In genomic region chr11:116029086-116029865, GRCm38 (mm10) we compare ENCODE assay signal across 8 mouse cellular contexts. TPM values are rescaled to one million over a fixed set of nuclear protein-coding genes. Genes with fewer than 3 reads are reported as not detected.
A peak's percentile ranks its signal among the peaks of the same experiment; 100 is the strongest.
DNase-seq lines count a peak whose midpoint lies in the region; ATAC-seq and TF ChIP-seq lines count a peak whose summit lies in the region.

No protein-coding gene starts in this region.

- peak overlapping the region; percentile 71 for H3K4me2 ChIP-seq in heart, embryonic 15.5 days
- peak overlapping the region; percentile 58 for H3K4me2 ChIP-seq in hindbrain, embryonic 13.5 days
- peak overlapping the region; percentile 50 for H3K4me2 ChIP-seq in midbrain, embryonic 12.5 days (replicated peaks)

- peak overlapping the region; percentile 89 for H3K4me3 ChIP-seq in heart, embryonic 15.5 days
- peak overlapping the region; percentile 64 for H3K4me3 ChIP-seq in bone marrow, adult 2 months (replicated peaks; ENCODE audit: control insufficient read depth, low read depth, low read length)
- peak overlapping the region; percentile 65 for H3K4me3 ChIP-seq in hindbrain, embryonic 13.5 days
- H3K4me3 ChIP-seq in midbrain, embryonic 12.5 days: peak overlapping the region; percentile 75
- H3K4me3 ChIP-seq in thymus, adult 2 months (ENCODE audit: control insufficient read depth, insufficient read depth, low read length): no peak overlapping the region

- TF ChIP-seq CTCF in bone marrow, adult 2 months (IDR thresholded peaks at IDR 0.05; ENCODE audit: control insufficient read depth, insufficient read depth, low read length): no peak
- no peak for TF ChIP-seq CTCF in thymus, adult 2 months (IDR thresholded peaks at IDR 0.05; ENCODE audit: borderline replicate concordance, control insufficient read depth, extremely low read depth, insufficient read depth, low read length, poor library complexity)

- intact Hi-C loops in heart, postnatal 14 days (cut with DNase I): no loop called here

- 73% methylated on average over 6 of the region's 6 CpGs for WGBS in heart, embryonic 15.5 days
- WGBS in bone marrow, adult 2 months: 64% methylated on average over 6 of the region's 6 CpGs
- WGBS in hindbrain, embryonic 13.5 days: 84% methylated on average over 6 of the region's 6 CpGs
- WGBS in midbrain, embryonic 12.5 days: 80% methylated on average over 6 of the region's 6 CpGs
- 82% methylated on average over 6 of the region's 6 CpGs for WGBS in thymus, adult 2 months

- no peak for DNase-seq in heart, postnatal 14 days
- no peak for DNase-seq in thymus, adult 2 months
- DNase-seq in gastrocnemius, adult 18-20 months (ENCODE audit: low spot score): no peak
- no peak for DNase-seq in thymus, adult 18-20 months

- peak overlapping the region; percentile 100; the same call in 1 of the 2 replicates for H3K27ac ChIP-seq in heart, embryonic 15.5 days
- H3K27ac ChIP-seq in bone marrow, adult 2 months (ENCODE audit: control insufficient read depth, insufficient read depth, low read depth, low read length, poor library complexity): no peak overlapping the region
- H3K27ac ChIP-seq in hindbrain, embryonic 13.5 days: peak overlapping the region; percentile 100
- H3K27ac ChIP-seq in midbrain, embryonic 12.5 days (replicated peaks): no peak overlapping the region
- no peak overlapping the region for H3K27ac ChIP-seq in thymus, adult 2 months (ENCODE audit: control insufficient read depth, insufficient read depth, low read length)

- no peak for TF ChIP-seq POLR2A in bone marrow, adult 2 months (IDR thresholded peaks at IDR 0.05; ENCODE audit: borderline replicate concordance, control insufficient read depth, low read depth, low read length)
- TF ChIP-seq POLR2A in thymus, adult 2 months (IDR thresholded peaks at IDR 0.05; ENCODE audit: control insufficient read depth, extremely low read depth, insufficient read depth, low read length, poor library complexity): no peak

- 0 out of 2 replicates have a peak, but pooled peaks cover 5% of the 10 kb centered on the region for H3K36me3 ChIP-seq in heart, embryonic 15.5 days
- no peaks in the 10 kb centered on the region for H3K36me3 ChIP-seq in hindbrain, embryonic 13.5 days
- no peaks in the 10 kb centered on the region for H3K36me3 ChIP-seq in midbrain, embryonic 12.5 days
- no peaks in the 10 kb centered on the region for H3K36me3 ChIP-seq in thymus, adult 2 months (ENCODE audit: control insufficient read depth, insufficient read depth, low read length)

- H3K4me1 ChIP-seq in heart, embryonic 15.5 days (replicated peaks): peaks cover 24% of the 10 kb centered on the region
- peaks cover 4% of the 10 kb centered on the region for H3K4me1 ChIP-seq in bone marrow, adult 2 months (ENCODE audit: control insufficient read depth, insufficient read depth, low read length)
- H3K4me1 ChIP-seq in hindbrain, embryonic 13.5 days (replicated peaks): peaks cover 27% of the 10 kb centered on the region
- peaks cover 21% of the 10 kb centered on the region for H3K4me1 ChIP-seq in midbrain, embryonic 12.5 days
- H3K4me1 ChIP-seq in thymus, adult 2 months (replicated peaks; ENCODE audit: control insufficient read depth, insufficient read depth, low read length): peaks cover 8% of the 10 kb centered on the region

- 0 out of 2 replicates have a peak overlapping the region, but pooled peaks have one; percentile 45 for H3K9ac ChIP-seq in heart, embryonic 15.5 days
- H3K9ac ChIP-seq in hindbrain, embryonic 13.5 days: peak overlapping the region; percentile 94
- peak overlapping the region; percentile 92; the same call in 1 of the 2 replicates for H3K9ac ChIP-seq in midbrain, embryonic 12.5 days (replicated peaks)

- H3K27me3 ChIP-seq in heart, embryonic 15.5 days: no peaks in the 10 kb centered on the region
- no peaks in the 10 kb centered on the region for H3K27me3 ChIP-seq in hindbrain, embryonic 13.5 days
- no peaks in the 10 kb centered on the region for H3K27me3 ChIP-seq in midbrain, embryonic 12.5 days
- H3K27me3 ChIP-seq in thymus, adult 2 months (ENCODE audit: control insufficient read depth, insufficient read depth, low read length): no peaks in the 10 kb centered on the region

- no peak for ATAC-seq in heart, embryonic 15.5 days (replicated peaks; ENCODE audit: insufficient number of reproducible peaks, insufficient read depth, low FRiP score, low read depth)
- no peak for ATAC-seq in hindbrain, embryonic 13.5 days (ENCODE audit: low FRiP score)
- no peak for ATAC-seq in midbrain, embryonic 12.5 days (ENCODE audit: low FRiP score, low read depth)

- H3K9me3 ChIP-seq in heart, embryonic 15.5 days (replicated peaks): no peaks in the 10 kb centered on the region
- H3K9me3 ChIP-seq in hindbrain, embryonic 13.5 days: no peaks in the 10 kb centered on the region
- H3K9me3 ChIP-seq in midbrain, embryonic 12.5 days: no peaks in the 10 kb centered on the region

RNA-seq across cellular contexts. Expression of gene Unk, which starts 0.8 kb away (rescaled TPM):
- 19.5 and 27.3 TPM in 2 replicates for polyA plus RNA-seq in heart, embryonic 15.5 days (2015; fragmentation: Nextera tagmentation; extraction: Ambion mirVana)
- 10 to 100 TPM; 12.2 to 12.9 TPM for total RNA-seq in heart, postnatal 14 days (2021)
- 11.8 and 43.0 TPM in 2 replicates for polyA plus RNA-seq in bone marrow, adult 2 months (2011; ENCODE audit: insufficient read depth, insufficient read length, low replicate concordance, missing spikeins)
- polyA plus RNA-seq in hindbrain, embryonic 13.5 days (2015; fragmentation: Nextera tagmentation; extraction: Ambion mirVana): 33.8 and 37.1 TPM in 2 replicates
- polyA plus RNA-seq in midbrain, embryonic 12.5 days (2016; fragmentation: Nextera tagmentation; extraction: Ambion mirVana): 50.3 and 51.5 TPM in 2 replicates
- 121 and 123 TPM in 2 replicates for polyA plus RNA-seq in thymus, adult 2 months (2012; rRNA removed)
- 1 to 10 TPM; 5.1 to 7.5 TPM for total RNA-seq in gastrocnemius, adult 18-20 months (2021)

RNA-seq across cellular contexts. Expression of gene H3f3b, which starts 1.5 kb away (rescaled TPM):
- polyA plus RNA-seq in heart, embryonic 15.5 days (2015; fragmentation: Nextera tagmentation; extraction: Ambion mirVana): 648 and 727 TPM in 2 replicates
- total RNA-seq in heart, postnatal 14 days (2021): 100 to 1,000 TPM; 184 to 193 TPM
- 386 and 402 TPM in 2 replicates for polyA plus RNA-seq in bone marrow, adult 2 months (2011; ENCODE audit: insufficient read depth, insufficient read length, low replicate concordance, missing spikeins)
- polyA plus RNA-seq in hindbrain, embryonic 13.5 days (2015; fragmentation: Nextera tagmentation; extraction: Ambion mirVana): 2,444 and 2,571 TPM in 2 replicates
- 2,249 and 2,254 TPM in 2 replicates for polyA plus RNA-seq in midbrain, embryonic 12.5 days (2016; fragmentation: Nextera tagmentation; extraction: Ambion mirVana)
- polyA plus RNA-seq in thymus, adult 2 months (2012; rRNA removed): 484 and 567 TPM in 2 replicates
- total RNA-seq in gastrocnemius, adult 18-20 months (2021): 10 to 100 TPM; 49.1 to 71.3 TPM

RNA-seq across cellular contexts. Expression of gene Galk1, which starts 16.8 kb away (rescaled TPM):
- 120 and 147 TPM in 2 replicates for polyA plus RNA-seq in heart, embryonic 15.5 days (2015; fragmentation: Nextera tagmentation; extraction: Ambion mirVana)
- 10 to 100 TPM; 18.6 to 19.3 TPM for total RNA-seq in heart, postnatal 14 days (2021)
- 16.7 and 27.0 TPM in 2 replicates for polyA plus RNA-seq in bone marrow, adult 2 months (2011; ENCODE audit: insufficient read depth, insufficient read length, low replicate concordance, missing spikeins)
- 64.3 and 65.5 TPM in 2 replicates for polyA plus RNA-seq in hindbrain, embryonic 13.5 days (2015; fragmentation: Nextera tagmentation; extraction: Ambion mirVana)
- polyA plus RNA-seq in midbrain, embryonic 12.5 days (2016; fragmentation: Nextera tagmentation; extraction: Ambion mirVana): 75.3 and 92.6 TPM in 2 replicates
- polyA plus RNA-seq in thymus, adult 2 months (2012; rRNA removed): 110 and 133 TPM in 2 replicates
- 1 to 10 TPM; 2.6 to 3.2 TPM for total RNA-seq in gastrocnemius, adult 18-20 months (2021)

RNA-seq across cellular contexts. Expression of gene Unc13d, which starts 48.5 kb away (rescaled TPM):
- polyA plus RNA-seq in heart, embryonic 15.5 days (2015; fragmentation: Nextera tagmentation; extraction: Ambion mirVana): 1.0 and 3.9 TPM in 2 replicates
- total RNA-seq in heart, postnatal 14 days (2021): 1 to 10 TPM in 1 of 2 experiments, under 1 TPM in 1; 0.81 to 1.7 TPM
- 31.2 and 63.0 TPM in 2 replicates for polyA plus RNA-seq in bone marrow, adult 2 months (2011; ENCODE audit: insufficient read depth, insufficient read length, low replicate concordance, missing spikeins)
- 1.5 and 2.0 TPM in 2 replicates for polyA plus RNA-seq in hindbrain, embryonic 13.5 days (2015; fragmentation: Nextera tagmentation; extraction: Ambion mirVana)
- 0.92 and 1.3 TPM in 2 replicates for polyA plus RNA-seq in midbrain, embryonic 12.5 days (2016; fragmentation: Nextera tagmentation; extraction: Ambion mirVana)
- polyA plus RNA-seq in thymus, adult 2 months (2012; rRNA removed): 95.3 and 98.6 TPM in 2 replicates
- under 1 TPM; 0.23 to 0.88 TPM for total RNA-seq in gastrocnemius, adult 18-20 months (2021)

RNA-seq across cellular contexts. Expression of gene Itgb4, which starts 54.8 kb away (rescaled TPM):
- 1.2 and 3.9 TPM in 2 replicates for polyA plus RNA-seq in heart, embryonic 15.5 days (2015; fragmentation: Nextera tagmentation; extraction: Ambion mirVana)
- 1 to 10 TPM; 4.3 to 4.5 TPM for total RNA-seq in heart, postnatal 14 days (2021)
- polyA plus RNA-seq in bone marrow, adult 2 months (2011; ENCODE audit: insufficient read depth, insufficient read length, low replicate concordance, missing spikeins): 0.47 and 1.7 TPM in 2 replicates
- 0.88 and 1.3 TPM in 2 replicates for polyA plus RNA-seq in hindbrain, embryonic 13.5 days (2015; fragmentation: Nextera tagmentation; extraction: Ambion mirVana)
- polyA plus RNA-seq in midbrain, embryonic 12.5 days (2016; fragmentation: Nextera tagmentation; extraction: Ambion mirVana): 0.59 and 1.3 TPM in 2 replicates
- 19.8 and 20.8 TPM in 2 replicates for polyA plus RNA-seq in thymus, adult 2 months (2012; rRNA removed)
- total RNA-seq in gastrocnemius, adult 18-20 months (2021): 1 to 10 TPM; 3.5 to 5.3 TPM

Comparison
In these comparisons a context has a peak if more than half of its experiments do, and no peak if none do; other contexts are left out.
1. H3K27ac ChIP-seq: peak in heart, embryonic 15.5 days (single experiment) and hindbrain, embryonic 13.5 days (single experiment); none in bone marrow, adult 2 months (single experiment), midbrain, embryonic 12.5 days (single experiment) and thymus, adult 2 months (single experiment).
2. Peak in every context shown above with its lines, with median percentiles within 50 percentile points of each other: H3K4me2 ChIP-seq and H3K9ac ChIP-seq.